Mouse (Mus musculus) right cerebral cortex, postnatal 4 days (tissue): ENCODE measurements around the gene C130050O18Rik.

Source experiments
- DNase-seq: peaks from one replicate; pipeline ENCODE4 v3.0.0-alpha.2; 2022

Gene C130050O18Rik

DNA sequence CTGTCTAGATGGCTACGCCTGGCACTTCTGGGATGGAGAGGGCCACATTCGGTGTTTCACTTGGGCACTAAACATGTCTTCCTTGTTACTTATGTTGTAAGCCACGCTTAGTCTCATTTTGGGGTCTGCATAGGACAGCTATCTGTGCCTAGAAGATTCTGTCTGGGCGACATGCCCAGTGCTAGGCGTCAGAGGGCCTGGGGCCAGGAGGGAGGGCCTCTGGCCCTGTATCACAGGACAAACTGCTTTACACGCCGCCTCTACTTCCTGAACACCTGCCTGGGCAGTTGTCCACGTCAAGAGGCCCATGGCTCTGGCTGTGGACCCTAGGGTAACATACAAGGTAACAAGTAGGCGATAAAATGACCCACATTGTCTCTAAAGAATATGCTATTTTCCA lies 22.9 kb downstream of the C130050O18Rik start:
- DNase-seq = no peak

DNA sequence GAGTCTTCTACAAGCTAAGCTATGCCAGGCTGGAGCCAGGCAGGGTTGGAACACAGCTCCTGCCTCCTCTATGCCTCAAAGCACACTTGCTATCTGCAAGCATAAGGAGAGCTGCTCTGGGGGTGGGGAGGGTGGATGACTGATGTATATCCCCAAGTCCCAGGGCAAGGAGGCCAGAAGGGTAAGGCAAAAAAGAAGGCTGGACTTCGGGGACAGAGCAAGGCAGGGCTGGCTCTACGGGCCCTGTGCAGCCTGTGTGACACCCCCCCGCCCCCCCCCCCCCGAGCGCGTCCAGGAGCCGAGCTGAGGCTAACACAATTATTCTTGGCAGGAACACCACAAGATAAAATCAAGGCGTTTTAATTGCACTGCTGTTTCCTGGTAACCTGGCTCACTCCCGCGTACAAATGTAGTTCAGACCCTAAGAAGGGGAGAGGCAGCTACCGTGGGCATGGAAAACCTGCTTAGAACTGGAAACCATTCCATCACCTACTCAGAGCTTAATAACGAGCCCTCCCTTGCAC lies 24.8 kb downstream of the C130050O18Rik start:
- DNase-seq = no peak

DNA sequence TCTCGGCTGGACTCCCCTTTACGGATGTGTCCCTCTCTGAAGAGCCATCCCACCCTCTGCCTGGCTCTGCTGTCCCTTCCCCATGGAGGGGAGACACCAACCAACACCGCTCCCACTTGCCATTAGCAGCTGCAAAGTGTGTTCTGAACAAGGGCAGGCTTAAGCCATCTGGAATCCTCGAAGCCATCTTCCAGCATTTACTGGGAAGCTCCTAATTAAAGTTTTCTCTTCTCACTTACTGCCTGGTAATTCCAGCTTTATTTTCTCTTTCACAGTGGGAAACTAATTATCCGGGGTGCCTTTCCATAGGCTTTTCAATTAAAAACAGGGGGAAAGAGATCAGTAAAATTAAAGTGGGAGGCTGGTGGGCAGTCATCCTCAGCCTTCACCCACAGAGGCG lies 27.3 kb downstream of the C130050O18Rik start:
- DNase-seq = no peak

DNA sequence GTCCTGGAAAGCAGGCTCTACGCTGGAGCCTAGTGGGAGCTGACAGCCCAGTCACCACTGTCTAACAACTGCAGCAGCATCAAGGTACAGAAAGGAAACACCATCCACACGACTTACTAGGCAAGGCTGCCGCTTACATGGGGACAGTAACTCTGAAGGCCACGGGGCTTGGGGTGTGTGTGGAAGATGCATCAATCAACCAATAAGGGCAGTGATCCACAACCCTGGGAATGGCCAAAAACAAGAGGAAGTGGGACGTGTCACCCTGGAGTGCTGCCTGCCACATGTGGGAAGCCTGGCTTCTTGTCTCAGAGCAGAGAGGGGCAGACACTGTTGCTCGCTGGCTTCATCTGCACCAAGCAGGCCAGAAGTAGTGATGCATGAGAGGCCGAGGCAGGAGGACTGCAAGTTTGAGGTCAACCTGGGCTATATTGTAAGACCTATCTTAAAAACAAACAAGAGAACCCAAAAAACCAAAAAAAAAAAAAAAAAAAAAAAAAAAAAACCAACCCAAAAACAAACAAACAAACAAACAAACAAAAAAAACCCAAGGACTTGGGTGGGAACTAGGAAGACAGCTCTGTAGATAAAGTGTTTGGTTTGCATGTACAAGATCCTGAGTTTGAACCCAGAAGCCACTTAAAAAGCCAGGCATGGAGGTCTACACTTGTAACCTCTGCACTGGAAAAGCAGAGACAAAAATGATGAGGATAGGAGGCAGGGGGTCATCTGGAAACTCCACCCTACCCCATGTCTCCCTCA lies 27.8 kb downstream of the C130050O18Rik start:
- no peak for DNase-seq

DNA sequence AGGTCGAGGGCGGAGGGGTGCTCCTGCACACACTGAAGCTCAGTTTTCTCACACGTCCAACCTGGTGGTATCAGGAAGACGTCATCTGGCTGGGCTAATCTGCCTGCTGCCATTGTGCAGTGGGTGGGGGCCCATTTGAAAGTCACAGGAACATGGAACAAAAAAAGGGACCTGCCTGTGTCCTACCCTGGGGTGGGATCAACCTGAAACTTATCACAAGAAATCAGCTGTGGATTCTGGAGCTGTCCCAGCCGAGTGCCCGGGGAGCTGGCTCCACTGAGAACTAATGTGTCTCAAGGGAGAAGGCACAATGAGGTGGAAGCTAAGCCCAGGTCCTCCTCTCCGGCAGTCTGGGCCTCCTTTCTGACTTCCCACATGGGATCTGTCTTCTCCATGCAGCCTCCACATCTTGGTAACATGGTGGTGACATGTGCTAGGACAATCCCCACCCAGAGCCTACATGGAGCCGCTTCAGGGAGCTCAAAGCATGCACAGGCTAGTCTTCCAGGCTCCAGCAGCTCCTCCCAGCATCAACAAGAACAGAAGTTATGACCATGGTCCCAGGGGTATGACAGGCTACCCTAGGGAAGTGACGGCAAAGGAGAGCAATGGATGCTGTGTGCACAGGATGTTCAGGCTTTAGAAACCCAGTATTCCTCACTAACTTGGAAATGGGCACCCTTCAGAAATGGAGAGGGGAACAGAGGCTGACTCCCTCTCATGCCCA lies 28.9 kb downstream of the C130050O18Rik start:
- no peak for DNase-seq

DNA sequence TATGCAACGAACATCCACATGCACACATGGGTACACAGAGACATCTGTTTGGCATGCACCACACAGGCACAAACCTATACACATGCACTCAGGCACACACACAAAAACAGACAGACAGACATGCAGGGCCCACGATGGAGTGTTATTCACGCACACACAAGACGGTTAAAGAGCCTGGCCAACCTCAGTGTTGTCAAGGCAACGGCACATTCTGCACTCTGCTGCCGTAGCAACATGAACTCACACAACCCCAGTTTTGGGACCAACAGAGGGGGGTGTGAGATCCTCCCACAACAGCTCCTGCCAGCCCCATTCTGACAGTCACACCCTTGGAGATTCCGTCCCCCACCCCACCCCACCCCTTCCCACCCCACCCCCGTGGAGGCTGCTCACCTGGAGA lies 29.9 kb downstream of the C130050O18Rik start:
- DNase-seq = peak; percentile 55

DNA sequence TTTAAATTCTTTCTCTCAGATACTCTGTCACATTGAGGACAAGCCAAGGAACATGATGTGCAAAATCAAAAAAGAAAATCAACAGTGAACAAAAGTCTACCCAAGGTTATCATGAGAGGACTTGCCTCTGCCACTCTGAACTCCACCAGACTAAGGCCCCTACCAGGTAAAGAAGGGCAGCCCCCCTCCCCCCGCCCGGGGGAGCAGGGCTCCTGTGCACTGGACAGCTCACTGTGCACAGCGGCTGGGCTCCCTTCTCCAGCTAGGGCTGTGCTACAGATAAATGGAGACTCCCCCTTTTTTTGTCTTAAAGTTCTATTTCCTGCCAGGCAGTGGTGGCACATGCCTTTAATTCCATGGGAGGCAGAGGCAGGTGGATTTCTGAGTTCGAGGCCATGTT lies 32.7 kb downstream of the C130050O18Rik start:
- DNase-seq = no peak

DNA sequence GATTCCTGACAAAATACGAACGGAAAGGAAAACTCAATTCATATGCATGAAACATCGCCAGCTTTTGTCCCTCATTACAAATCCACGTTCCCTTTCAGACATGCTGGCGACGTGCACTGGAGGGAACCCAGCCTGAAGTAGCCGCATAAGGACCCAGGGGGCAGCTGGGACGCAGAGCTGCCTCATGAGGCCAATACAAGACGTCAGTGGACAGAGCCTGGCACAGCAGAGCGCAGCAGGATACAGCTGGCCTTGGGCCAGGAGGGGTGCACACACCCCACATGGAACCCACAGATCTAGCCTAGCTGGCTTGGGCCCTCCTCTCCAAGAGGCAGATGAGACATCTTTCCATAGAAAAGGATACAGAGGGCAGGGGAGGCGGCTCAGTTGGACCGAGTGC lies 33.4 kb downstream of the C130050O18Rik start:
- no peak for DNase-seq

DNA sequence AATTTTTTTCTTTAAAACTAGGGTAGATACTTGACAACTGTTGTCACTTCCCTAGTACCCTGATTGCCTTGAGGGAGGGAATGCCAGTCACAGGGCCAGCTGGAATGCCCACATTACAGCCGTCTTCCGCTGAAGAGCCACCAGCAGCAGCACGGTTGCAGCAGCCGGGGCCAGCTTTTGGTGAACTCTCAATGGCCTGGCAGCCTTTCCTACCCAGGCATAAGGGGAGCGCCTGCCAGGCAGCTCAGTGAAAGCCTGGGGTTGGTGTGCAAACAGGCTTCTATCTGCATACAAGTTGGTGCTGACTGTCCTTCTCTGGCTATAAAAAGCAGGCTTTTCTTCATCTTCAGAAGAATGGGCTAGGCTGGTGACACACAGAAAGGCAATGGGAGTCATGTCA lies 35.4 kb downstream of the C130050O18Rik start:
- DNase-seq = no peak

DNA sequence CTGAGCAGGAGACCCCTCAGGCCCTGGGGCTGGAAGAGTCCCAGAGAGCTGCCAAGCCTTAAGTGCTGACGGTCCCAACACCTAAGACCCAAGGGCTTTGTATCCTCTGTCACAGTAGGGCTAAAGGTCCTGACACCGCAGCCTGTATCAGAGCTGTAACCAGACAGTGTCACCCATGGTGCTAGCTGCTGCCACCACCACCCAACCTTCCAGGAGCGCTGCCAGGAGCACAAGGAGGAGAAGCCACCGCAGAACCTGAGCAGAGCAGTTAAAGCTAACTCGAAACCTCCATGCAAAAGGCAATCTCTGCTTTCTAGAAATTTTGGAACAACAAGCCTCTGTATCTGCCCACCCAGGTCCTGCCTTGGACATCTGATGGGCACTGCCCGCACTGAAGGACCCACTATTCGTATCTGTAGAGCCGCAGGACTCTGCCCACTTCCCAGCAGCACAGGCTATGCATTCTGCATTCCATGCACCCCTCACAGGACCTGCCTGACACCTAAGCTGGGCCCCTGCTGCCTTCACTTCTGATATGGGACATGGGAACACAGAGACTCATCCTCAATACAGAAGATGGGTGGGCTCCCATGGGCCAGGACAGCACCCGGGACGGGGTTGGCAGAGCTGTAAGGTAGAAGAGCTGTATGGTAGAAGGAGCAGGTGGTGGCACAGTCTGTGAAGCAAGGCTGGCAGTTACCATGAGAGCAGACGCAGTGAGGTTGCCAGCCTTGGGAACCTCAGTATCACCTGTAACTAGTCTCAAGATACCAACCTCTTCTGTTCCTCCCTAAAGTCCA lies 36.0 kb downstream of the C130050O18Rik start:
- DNase-seq = no peak

DNA sequence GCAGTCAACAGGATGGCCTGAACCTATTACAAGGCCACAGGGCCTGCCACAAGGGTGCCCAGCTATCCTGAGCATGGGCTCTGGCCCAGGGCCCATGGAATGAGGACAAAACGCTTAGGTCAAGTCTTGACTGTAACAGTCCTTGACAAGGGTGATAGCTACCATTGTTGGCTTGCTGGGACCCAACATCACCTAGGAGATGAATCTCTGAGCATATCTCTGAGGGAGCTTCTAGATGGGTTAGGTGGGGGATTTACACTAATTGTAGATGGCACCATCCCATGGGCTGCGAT lies 36.6 kb downstream of the C130050O18Rik start:
- no peak for DNase-seq

DNA sequence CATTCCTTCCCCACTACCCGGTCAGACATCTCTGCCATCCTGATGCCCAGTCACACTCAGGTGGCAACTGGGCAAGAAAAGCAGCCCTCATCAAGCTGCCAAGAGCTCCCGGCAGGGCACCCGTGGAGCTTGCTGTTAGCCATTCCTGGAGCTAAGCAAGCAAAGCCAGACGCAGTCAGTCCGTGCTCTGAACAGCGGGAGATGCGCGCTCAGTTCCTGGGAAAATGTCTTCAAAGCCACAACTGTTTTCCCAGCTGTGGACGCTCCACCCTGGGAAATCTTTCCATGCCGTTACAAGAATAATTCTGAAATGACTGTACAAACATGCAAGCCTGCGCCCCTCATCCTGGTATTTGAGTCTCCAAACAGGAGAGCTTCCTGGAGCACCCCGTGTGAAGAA lies 37.3 kb downstream of the C130050O18Rik start:
- no peak for DNase-seq

DNA sequence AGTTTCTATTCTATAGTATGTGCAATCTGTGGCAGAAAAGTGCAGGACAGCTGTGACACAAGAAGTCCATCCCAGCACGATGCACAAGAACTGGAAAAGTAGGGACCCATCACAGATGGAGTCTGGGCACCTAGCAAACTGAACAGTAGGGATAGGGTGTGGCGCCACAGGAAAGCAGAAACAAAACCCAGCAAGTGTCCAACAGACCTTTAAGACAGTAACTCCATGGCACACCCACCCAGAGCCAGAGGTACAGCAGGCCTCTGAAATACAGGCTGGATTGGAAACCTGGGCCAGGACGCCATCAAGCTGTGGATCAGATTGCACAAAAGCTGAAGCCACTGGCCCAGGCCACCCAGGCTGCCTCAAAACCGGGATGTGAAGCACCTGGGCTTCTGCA lies 37.9 kb downstream of the C130050O18Rik start:
- DNase-seq = no peak

DNA sequence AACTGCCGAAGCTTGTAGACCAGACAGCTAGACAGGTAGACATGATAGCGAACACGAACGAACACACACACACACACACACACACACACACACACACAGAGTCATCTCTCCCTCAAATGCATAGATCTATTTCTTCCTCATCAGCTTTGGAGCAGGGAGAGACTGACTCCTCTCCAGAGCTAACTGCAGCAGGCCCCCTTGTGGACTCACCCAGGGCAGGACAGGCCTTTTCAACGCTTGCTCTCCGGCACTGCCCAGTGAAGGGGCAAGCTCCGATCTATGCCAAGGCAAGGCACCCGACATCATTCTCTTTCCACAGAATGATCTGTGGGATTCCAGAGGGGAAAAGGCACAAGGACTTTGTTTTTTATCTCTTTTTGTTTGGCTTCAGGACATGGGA lies 40.2 kb downstream of the C130050O18Rik start:
- DNase-seq = no peak

DNA sequence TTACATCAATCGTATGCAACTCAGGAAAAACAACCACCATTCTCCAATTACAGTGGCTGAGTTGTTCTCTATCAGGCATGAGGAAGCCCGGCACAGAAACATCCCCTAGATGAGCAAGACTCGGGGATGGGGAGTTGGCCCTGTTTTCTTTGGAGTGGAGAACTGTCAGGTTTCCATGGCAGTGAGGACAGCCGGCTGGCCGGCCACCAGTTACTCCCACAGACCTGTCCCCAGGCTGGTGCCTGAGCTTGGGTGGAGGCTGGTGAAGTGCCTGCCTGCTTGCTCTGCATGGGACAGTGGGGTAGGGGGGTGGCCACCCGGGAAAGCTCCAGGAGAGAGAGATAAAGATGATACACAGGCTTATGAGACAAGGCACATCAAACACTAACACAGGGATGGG lies 42.9 kb downstream of the C130050O18Rik start:
- DNase-seq = no peak

DNA sequence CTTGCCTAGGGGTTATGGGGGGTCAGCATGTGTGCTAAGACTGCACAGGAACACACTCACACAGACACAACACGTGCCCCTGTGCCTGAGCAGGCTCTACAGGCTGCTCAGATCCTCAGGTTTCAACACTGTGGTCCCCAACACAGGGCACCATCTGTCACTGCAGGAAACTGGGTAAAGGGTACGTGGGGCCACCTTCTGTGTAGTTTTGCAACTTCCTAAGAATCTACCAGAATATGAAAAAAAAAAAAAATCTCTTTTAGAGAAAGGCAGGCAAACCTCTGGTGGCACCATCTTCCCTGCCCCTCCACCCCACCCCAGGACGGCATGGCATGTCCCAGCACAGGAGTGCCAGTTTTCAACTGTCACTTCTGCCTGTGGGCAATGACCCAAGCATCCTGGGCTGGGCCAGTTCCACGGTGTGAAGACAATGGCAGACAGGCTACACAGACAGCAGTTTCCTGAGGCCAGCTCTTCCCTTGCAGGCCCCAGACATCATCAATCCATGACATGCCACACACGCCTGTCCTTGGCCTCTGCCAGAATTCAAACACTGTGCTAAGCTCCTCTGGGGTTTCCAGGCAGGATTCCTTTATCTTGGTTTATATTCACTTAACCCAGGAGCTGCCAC lies 44.2 kb downstream of the C130050O18Rik start:
- no peak for DNase-seq

DNA sequence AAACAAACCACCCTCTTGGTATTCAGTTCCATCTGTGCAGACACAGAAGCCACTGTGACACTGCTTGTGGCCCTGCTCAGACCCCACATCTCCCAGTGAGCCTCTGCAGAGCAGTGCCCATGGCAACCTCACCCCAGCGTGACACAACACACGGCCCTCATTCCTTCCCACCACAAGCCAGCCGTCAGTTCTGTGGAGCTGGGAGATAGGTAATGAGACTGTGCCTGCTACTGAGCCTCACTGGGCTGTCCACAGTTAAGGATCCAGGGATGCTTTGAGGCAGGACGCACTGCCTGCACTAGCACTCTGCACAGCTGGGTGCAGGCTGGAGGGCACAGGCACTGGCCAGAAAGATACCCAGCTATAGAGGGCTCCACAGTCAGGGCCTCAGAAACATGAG lies 44.8 kb downstream of the C130050O18Rik start:
- DNase-seq = no peak

DNA sequence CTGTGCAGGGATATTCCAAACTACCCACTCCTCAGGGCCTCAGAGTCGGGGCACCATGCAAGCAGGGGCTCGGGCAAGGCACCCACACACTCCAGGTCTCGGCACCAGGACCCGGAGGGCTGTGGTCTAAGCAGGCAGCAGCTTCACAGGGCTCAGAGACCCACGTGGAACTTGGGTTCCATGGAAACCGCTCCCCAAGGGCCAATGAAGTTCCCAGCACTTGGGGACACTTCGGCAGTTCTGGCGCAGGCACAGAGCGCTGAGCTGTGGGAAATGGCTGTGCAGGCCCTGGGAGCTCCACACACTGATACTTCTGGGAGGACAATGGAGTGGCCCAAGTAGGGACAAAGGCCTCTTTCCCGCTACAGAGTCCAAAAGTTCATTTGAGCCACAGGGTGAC lies 48.0 kb downstream of the C130050O18Rik start:
- no peak for DNase-seq

DNA sequence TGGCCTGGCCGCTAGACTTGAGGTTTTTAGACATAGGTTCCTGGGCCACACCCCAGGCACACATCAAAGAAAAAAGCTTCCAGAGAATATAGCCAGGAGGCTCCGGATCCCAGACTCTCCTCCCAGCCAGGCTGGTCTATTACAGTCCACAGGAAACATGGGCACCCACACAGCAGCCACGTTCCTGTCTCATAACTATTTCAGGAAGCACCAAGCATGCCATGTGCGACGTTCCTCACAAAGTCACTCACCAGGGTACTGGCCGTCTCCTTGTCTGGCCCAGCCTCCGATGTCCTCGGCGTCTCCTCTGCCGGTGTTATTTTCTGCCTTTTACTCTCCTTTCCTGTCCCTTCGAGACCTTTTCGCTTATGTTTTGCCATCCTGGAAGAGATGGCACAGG lies 50.1 kb downstream of the C130050O18Rik start:
- no peak for DNase-seq

DNA sequence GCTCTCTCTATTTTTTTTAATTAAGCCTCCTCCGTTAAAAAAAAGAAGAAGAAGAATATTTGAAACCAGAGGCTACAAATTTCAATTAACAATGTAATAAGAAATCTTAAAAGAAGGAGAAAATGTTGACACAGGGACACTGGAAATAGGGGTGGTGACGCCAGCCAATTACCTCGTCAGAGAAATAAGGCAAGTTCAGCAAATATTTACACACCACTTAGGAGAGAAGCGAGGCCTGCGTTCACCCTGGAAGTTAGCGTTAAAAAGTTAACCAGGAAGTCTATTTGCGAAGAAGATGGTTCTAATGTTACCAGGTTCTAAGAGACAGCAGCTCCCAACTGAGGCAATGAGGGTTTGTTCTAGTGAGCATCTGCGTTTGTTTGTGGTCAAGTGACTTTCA lies 52.2 kb downstream of the C130050O18Rik start:
- no peak for DNase-seq

DNA sequence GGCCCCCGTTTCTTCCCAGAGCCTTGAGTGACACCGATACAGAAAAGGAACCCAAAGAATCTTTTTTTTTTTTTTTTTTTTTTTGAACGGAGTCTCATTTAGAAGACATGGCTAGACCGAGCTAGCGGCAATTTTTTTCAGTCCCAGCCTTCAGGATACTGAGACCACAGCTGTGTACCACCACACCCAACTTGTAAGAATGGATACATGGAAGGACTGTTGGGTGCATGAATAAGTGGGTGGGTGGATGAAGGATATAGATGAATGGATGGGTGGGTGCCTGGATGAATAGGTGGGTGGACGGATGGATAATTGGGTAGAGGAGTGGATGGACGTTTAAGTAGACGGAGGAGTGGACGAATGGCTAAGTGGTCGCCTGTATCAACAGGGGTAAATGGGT lies 54.9 kb downstream of the C130050O18Rik start:
- DNase-seq = no peak

DNA sequence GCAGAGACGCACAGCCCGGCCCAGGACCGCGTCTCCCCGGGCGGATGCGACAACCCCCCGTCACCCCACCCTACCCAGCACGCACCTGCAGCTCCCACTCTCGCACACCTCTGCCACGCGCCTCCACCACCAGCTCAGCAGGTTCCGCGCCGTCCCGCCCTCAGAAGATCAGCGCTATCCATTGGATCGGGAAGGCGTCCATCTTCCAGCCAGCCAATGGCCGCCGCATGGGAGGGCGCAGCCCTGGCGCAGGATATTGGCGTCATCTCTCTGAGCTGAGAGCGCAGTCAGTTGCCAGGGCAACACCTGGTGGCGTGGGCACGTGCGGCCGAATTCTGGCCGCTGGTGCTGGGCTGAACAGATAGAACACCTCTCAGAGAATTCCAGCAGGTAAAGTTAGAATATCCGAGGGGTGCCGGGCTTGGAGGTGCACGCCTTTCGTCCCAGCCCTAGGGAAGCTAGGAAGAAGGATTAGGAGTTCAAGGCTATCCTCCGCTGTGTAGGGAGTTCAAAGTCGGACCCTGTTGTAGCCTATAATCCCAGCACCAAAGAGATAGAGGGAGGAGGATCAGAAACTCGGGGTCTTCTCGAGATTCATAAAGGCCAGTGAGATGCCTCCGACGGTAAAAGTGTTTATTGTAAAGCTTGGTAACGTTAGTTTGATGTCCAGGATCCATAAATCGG lies 55.4 kb downstream of the C130050O18Rik start, which contains the start of gene 3110082I17Rik:
3110082I17Rik (minus strand) TSS at position 144 of the 684 bp plus-strand sequence.
- DNase-seq = peak; percentile 99

DNA sequence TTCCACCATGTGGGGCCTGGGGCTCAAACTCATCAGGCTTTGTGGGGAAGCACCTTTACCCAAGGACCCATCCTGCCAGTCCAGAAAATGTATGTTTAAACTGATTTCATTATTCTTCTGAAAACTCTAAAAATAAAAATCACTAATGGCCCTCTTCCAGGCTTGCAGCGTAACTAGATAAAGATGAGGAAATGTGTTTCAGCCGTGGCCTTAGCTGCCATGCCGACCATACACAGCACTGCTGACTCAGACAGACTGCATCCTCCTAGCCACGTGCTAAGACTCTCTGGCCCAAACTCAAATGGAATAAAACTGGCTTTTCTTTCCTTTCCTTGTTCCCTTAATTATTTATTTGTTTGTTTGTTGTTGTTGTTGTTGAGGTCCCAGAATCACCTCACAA lies 59.8 kb downstream of the C130050O18Rik start:
- no peak for DNase-seq
